Mouse (Mus musculus): ENCODE results near the gene Pi4k2a.

- no peak for TF ChIP-seq CTCF (IDR thresholded peaks at IDR 0.05; ENCODE audit: low read depth, low read length)
- TF ChIP-seq POLR2A (IDR thresholded peaks at IDR 0.05; ENCODE audit: borderline replicate concordance, low read depth, low read length) = no peak
These were observed 19.0 kb upstream of the Pi4k2a start for GRCm38 (mm10) chr19:42071221-42071620.

All from bone marrow macrophage, adult 2 months (primary cell).